Mouse (Mus musculus) forebrain, embryonic 16.5 days (tissue): Measurements from ENCODE around the gene Ackr3. TPM values are rescaled to one million over a fixed set of nuclear protein-coding genes. Genes with fewer than 3 reads are reported as not detected.

Experiments used
- ATAC-seq: fragments of 200-750 bp; cut with Nextera tagmentation; 2 replicates; pipeline ENCODE4 v1.8.0; 2017; ENCODE audit warnings: mild to moderate bottlenecking, moderate library complexity
- H3K27ac ChIP-seq: fragments of 300-500 bp; sonication (generic); 2 replicates; pipeline ENCODE4 v1.5.1; 2014; ENCODE audit warnings: low read length, control low read depth
- H3K27me3 ChIP-seq: fragments of 300-500 bp; sonication (generic); replicated peaks from 2 replicates; pipeline ENCODE4 v1.6.1; 2014; ENCODE audit warnings: low read length; ENCODE audit not compliant: control insufficient read depth, insufficient read depth
- H3K36me3 ChIP-seq: fragments of 300-500 bp; sonication (generic); 2 replicates; pipeline ENCODE4 v1.6.1; 2014; ENCODE audit not compliant: control insufficient read depth, insufficient read depth
- H3K4me1 ChIP-seq: fragments of 300-500 bp; sonication (generic); replicated peaks from 2 replicates; pipeline ENCODE4 v1.6.1; 2014; ENCODE audit warnings: low read length; ENCODE audit not compliant: control insufficient read depth, insufficient read depth
- H3K4me2 ChIP-seq: fragments of 300-500 bp; sonication (generic); 2 replicates; pipeline ENCODE4 v1.6.1; 2014; ENCODE audit warnings: mild to moderate bottlenecking, low read length, control low read depth
- H3K4me3 ChIP-seq: fragments of 300-500 bp; sonication (generic); replicated peaks from 2 replicates; pipeline ENCODE4 v1.5.1; 2014; ENCODE audit warnings: mild to moderate bottlenecking, low read length, control low read depth
- H3K9ac ChIP-seq: fragments of 300-500 bp; sonication (generic); replicated peaks from 2 replicates; pipeline ENCODE4 v1.6.1; 2014; ENCODE audit warnings: low read depth, low read length, control low read depth
- H3K9me3 ChIP-seq: fragments of 300-500 bp; sonication (generic); 2 replicates; pipeline ENCODE4 v1.6.1; 2016; ENCODE audit warnings: low read length; ENCODE audit not compliant: control insufficient read depth
- whole genome bisulfite sequencing: fragments of 180-500 bp; shearing (Covaris S2); extraction: QIAGEN DNeasy Blood & Tissue Kit; methylation state at CpG from one replicate; pipeline ENCODE4 v1.1.7; 2014; 5-methylcytosine and 5-hydroxymethylcytosine counted together
- polyA plus RNA-seq: library from polyadenylated mRNA; unstranded; fragments of >200 nt; fragmentation: Nextera tagmentation; extraction: Ambion mirVana; gene quantifications from 2 replicates; pipeline ENCODE4 v1.2.1, GENCODE M21; 2015

The Ackr3 gene
- polyA plus RNA-seq, 1 experiment from 2014 or later = 20.3 TPM

- Histone ChIP-seq H3K9ac (no peak overlapping the region), H3K27ac (no peak overlapping the region), H3K4me2 (no peak overlapping the region), H3K4me1 (peaks cover 16% of the 10 kb centered on the region), H3K9me3 (no peaks in the 10 kb centered on the region), H3K27me3 (no peaks in the 10 kb centered on the region), H3K4me3 (no peak overlapping the region), H3K36me3 (no peaks in the 10 kb centered on the region)
- ATAC-seq = no peak
These were observed 26.2 kb upstream of the Ackr3 start for GRCm38 (mm10) chr1:90177565-90177964.

DNA sequence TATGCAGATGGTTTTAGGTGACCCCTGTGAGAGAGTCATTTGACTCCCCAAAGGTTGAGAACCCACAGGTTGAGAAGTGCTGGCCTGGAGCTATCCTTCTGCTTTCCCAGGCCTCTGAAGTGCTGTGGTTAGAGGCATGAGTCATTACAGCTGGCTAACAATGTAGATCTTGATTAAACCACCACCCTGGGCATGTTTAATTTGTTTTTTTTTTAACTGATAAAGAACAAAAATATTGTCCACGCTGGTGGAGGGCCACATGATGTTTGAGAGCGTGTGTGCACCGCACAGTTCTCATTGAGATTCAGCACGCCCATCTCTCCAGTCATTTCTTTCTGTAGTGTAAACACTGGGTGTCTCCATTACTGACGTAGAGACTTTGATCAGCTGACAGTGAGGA lies 25.8 kb upstream of the Ackr3 start:
- WGBS = 69% methylated on average over 5 of the region's 5 CpGs
- H3K36me3 ChIP-seq = no peaks in the 10 kb centered on the region
- H3K4me3 ChIP-seq = no peak overlapping the region
- H3K4me1 ChIP-seq = peaks cover 16% of the 10 kb centered on the region
- H3K9ac ChIP-seq = no peak overlapping the region
- H3K4me2 ChIP-seq = no peak overlapping the region
- no peak overlapping the region for H3K27ac ChIP-seq
- no peaks in the 10 kb centered on the region for H3K27me3 ChIP-seq
- H3K9me3 ChIP-seq = no peaks in the 10 kb centered on the region
- ATAC-seq = no peak

DNA sequence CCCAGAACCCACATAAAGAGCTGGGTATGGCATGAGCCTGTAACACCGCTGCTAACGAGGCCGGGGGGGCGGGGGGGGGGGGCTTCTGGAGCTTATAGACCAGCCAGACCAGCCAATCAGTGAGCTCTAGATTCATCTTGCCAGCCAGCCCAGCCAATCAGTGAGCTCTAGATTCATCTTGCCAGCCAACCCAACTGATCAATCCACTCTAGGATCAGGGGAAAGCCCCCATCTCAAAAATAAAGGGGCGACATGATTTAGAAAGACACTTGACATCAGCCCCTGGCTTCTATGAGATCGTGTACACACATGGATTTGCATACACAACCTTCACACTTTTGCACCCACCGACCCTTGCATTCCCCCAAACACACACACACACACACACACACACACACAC lies 23.3 kb upstream of the Ackr3 start:
- no peak for ATAC-seq
- Histone ChIP-seq H3K9me3 (no peaks in the 10 kb centered on the region), H3K4me3 (no peak overlapping the region), H3K27ac (no peak overlapping the region), H3K4me2 (no peak overlapping the region), H3K27me3 (no peaks in the 10 kb centered on the region), H3K9ac (no peak overlapping the region), H3K4me1 (peaks cover 7% of the 10 kb centered on the region), H3K36me3 (no peaks in the 10 kb centered on the region)
- WGBS = 67% methylated on average over 7 of the region's 7 CpGs

GRCm38 (mm10) chr1:90180966-90181699 lies 22.6 kb upstream of the Ackr3 start:
- Histone ChIP-seq H3K9me3 (no peaks in the 10 kb centered on the region), H3K36me3 (no peaks in the 10 kb centered on the region), H3K9ac (no peak overlapping the region), H3K27me3 (no peaks in the 10 kb centered on the region), H3K4me2 (no peak overlapping the region), H3K27ac (no peak overlapping the region), H3K4me3 (no peak overlapping the region), H3K4me1 (peaks cover 5% of the 10 kb centered on the region)
- no peak for ATAC-seq
- WGBS = 83% methylated on average over 12 of the region's 12 CpGs

DNA sequence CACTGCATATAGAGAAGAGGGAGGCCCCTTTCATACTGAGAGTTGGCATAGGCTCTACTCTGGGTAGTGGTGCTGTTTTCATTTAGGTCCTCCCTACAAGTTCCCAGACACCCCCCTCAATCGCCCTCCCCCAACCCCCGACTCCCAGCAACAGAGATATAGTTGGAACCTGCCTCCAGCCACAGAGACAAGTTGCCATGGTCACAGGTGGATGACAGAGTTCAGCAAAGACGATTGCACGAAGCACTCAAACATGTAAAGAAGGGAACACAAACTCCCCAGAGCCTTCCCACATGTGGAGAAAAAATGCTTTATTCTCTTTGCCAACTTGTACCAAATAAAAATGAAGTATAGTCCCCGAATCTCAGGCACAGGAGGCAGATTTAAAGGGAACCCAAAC lies 21.3 kb upstream of the Ackr3 start:
- H3K4me3 ChIP-seq = no peak overlapping the region
- H3K27ac ChIP-seq = no peak overlapping the region
- no peaks in the 10 kb centered on the region for H3K27me3 ChIP-seq
- no peak for ATAC-seq
- H3K9ac ChIP-seq = no peak overlapping the region
- H3K4me1 ChIP-seq = no peaks in the 10 kb centered on the region
- peaks cover 6% of the 10 kb centered on the region for H3K9me3 ChIP-seq
- H3K36me3 ChIP-seq = no peaks in the 10 kb centered on the region
- WGBS = 73% methylated on average over 5 of the region's 5 CpGs
- H3K4me2 ChIP-seq = no peak overlapping the region

GRCm38 (mm10) chr1:90183602-90184001 lies 20.2 kb upstream of the Ackr3 start:
- Histone ChIP-seq H3K36me3 (no peaks in the 10 kb centered on the region), H3K4me2 (no peak overlapping the region), H3K27ac (no peak overlapping the region), H3K4me1 (peaks cover 1% of the 10 kb centered on the region; the same call in 1 of the 2 replicates), H3K27me3 (no peaks in the 10 kb centered on the region), H3K4me3 (no peak overlapping the region), H3K9me3 (peaks cover 6% of the 10 kb centered on the region), H3K9ac (no peak overlapping the region)
- no peak for ATAC-seq
- WGBS = 65% methylated on average over 6 of the region's 6 CpGs

DNA sequence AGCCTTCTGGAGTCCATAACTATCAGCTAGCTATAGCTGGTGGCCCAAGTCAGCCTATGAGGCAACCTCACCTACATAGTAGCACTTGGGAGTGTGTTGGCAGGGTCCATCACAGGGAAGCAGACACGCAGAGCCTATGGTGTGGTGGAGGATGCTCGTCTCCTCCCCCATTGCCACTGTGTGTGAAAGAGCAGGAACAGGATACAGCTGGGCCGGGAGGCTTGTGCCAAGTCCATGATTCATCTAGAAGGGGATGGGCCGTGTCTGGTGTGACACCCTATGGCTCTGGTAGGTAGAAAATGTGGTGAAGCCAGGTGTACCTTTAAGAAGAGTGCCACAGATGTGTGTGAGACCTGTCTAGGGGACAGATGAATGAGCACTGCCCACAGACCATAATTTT lies 17.6 kb upstream of the Ackr3 start:
- Histone ChIP-seq H3K4me2 (no peak overlapping the region), H3K27me3 (no peaks in the 10 kb centered on the region), H3K4me3 (no peak overlapping the region), H3K9me3 (peaks cover 6% of the 10 kb centered on the region), H3K36me3 (no peaks in the 10 kb centered on the region), H3K27ac (no peak overlapping the region), H3K4me1 (peaks cover 10% of the 10 kb centered on the region), H3K9ac (no peak overlapping the region)
- 92% methylated on average over 4 of the region's 4 CpGs for WGBS
- no peak for ATAC-seq

GRCm38 (mm10) chr1:90186874-90187273 lies 16.9 kb upstream of the Ackr3 start:
- Histone ChIP-seq H3K36me3 (no peaks in the 10 kb centered on the region), H3K9ac (no peak overlapping the region)
- WGBS = 94% methylated on average over 5 of the region's 5 CpGs

DNA sequence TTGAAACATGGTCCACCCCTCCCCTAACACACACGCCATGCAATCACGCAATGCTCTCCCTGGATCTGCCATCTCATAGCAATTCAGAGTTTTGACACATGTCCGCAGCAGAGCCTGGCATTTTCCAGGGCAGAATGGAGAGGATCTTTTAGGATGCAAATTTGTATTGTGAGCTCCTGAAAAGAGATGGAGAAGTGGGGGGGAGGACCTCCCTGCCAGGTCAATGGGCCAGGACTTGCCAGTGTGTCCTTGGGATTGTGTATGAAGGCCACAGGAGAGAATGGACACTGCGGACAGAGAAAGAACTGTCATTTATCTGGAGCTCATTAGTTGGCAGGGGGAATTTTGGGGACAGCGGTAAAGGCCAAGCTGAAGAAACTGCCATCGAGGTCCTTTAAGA lies 14.7 kb upstream of the Ackr3 start:
- ATAC-seq = peak; percentile 20; the same call in 1 of the 2 replicates
- WGBS = 20% methylated on average over 6 of the region's 6 CpGs
- no peak overlapping the region for H3K4me2 ChIP-seq

More at GRCm38 (mm10) chr1:90186874-90187273, 16.9 kb upstream of the Ackr3 start:
- Histone ChIP-seq H3K4me2 (no peak overlapping the region), H3K27ac (no peak overlapping the region), H3K27me3 (no peaks in the 10 kb centered on the region), H3K4me1 (peaks cover 10% of the 10 kb centered on the region), H3K9me3 (peaks cover 6% of the 10 kb centered on the region), H3K4me3 (no peak overlapping the region)
- ATAC-seq = no peak

DNA sequence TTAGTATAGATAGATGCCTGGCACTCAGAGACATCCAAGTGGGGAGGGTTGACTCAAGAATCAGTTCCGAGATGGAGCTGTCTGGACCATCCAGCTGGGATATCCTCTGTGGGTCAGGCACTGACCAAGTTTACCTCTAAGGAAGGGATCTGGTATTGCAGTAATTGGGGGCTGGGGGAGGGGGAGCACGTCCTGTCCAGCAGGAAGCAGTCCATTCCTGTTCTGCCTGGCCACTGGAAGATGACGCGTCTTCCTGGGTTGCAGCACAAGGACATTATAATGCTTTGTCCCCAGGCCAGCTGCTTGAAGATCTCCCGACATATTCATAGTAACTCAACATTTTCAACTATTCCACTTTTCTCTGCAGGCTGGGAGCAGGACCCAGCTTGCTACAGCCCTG lies 2.5 kb upstream of the Ackr3 start:
- H3K27me3 ChIP-seq = no peaks in the 10 kb centered on the region; the same call in 1 of the 2 replicates
- 96% methylated on average over 5 of the region's 5 CpGs for WGBS

More for the DNA sequence above, 14.7 kb upstream of the Ackr3 start:
- Histone ChIP-seq H3K36me3 (no peaks in the 10 kb centered on the region), H3K4me1 (peaks cover 10% of the 10 kb centered on the region), H3K9ac (no peak overlapping the region), H3K27ac (no peak overlapping the region), H3K9me3 (peaks cover 6% of the 10 kb centered on the region), H3K4me3 (no peak overlapping the region), H3K27me3 (no peaks in the 10 kb centered on the region)

More for the DNA sequence above, 2.5 kb upstream of the Ackr3 start:
- Histone ChIP-seq H3K4me2 (no peak overlapping the region), H3K9ac (no peak overlapping the region), H3K4me3 (no peak overlapping the region), H3K27ac (no peak overlapping the region), H3K9me3 (no peaks in the 10 kb centered on the region), H3K4me1 (peaks cover 35% of the 10 kb centered on the region), H3K36me3 (no peaks in the 10 kb centered on the region)
- no peak for ATAC-seq
